Mouse (Mus musculus) liver, embryonic 16.5 days (tissue): ENCODE measurements at regions not wholly inside any gene's neighbourhood (a gene's known extent, or its start where the extent isn't known, plus 50 kb on each side); places are given as distances from the start of the nearest gene placed in this dataset.

Experiments used
- ATAC-seq: fragments of 200-750 bp; cut with Nextera tagmentation; 2 replicates; pipeline ENCODE4 v1.8.0; 2017; ENCODE audit warnings: low read depth, mild to moderate bottlenecking, moderate number of reproducible peaks, moderate library complexity
- H3K27ac ChIP-seq: fragments of 300-500 bp; sonication (generic); 2 replicates; pipeline ENCODE4 v1.5.1; 2014; ENCODE audit warnings: mild to moderate bottlenecking, low read length
- H3K27me3 ChIP-seq: fragments of 300-500 bp; sonication (generic); 2 replicates; pipeline ENCODE4 v1.6.1; 2014; ENCODE audit warnings: low read depth, low read length, mixed read lengths; ENCODE audit not compliant: control insufficient read depth, insufficient read depth
- H3K36me3 ChIP-seq: fragments of 300-500 bp; sonication (generic); 2 replicates; pipeline ENCODE4 v1.6.1; 2014; ENCODE audit warnings: mild to moderate bottlenecking; ENCODE audit not compliant: control insufficient read depth, insufficient read depth
- H3K4me1 ChIP-seq: fragments of 300-500 bp; sonication (generic); 2 replicates; pipeline ENCODE4 v1.6.1; 2014; ENCODE audit warnings: low read depth, low read length, mixed read lengths; ENCODE audit not compliant: control insufficient read depth
- H3K4me2 ChIP-seq: fragments of 300-500 bp; sonication (generic); 2 replicates; pipeline ENCODE4 v1.6.1; 2014; ENCODE audit warnings: low read depth, low read length, mixed read lengths
- H3K4me3 ChIP-seq: fragments of 300-500 bp; sonication (generic); 2 replicates; pipeline ENCODE4 v1.5.1; 2014; ENCODE audit warnings: low read depth, mild to moderate bottlenecking, low read length
- H3K9ac ChIP-seq: fragments of 300-500 bp; sonication (generic); 2 replicates; pipeline ENCODE4 v1.6.1; 2014; ENCODE audit warnings: low read depth, low read length
- H3K9me3 ChIP-seq: fragments of 300-500 bp; sonication (generic); replicated peaks from 2 replicates; pipeline ENCODE4 v1.6.1; 2016; ENCODE audit warnings: low read length; ENCODE audit not compliant: control insufficient read depth
- WGBS: fragments of 180-500 bp; shearing (Covaris S2); extraction: QIAGEN DNeasy Blood & Tissue Kit; methylation state at CpG from one replicate; pipeline ENCODE4 v1.1.7; 2014; ENCODE audit not compliant: insufficient replicate concordance; 5-methylcytosine and 5-hydroxymethylcytosine counted together

DNA sequence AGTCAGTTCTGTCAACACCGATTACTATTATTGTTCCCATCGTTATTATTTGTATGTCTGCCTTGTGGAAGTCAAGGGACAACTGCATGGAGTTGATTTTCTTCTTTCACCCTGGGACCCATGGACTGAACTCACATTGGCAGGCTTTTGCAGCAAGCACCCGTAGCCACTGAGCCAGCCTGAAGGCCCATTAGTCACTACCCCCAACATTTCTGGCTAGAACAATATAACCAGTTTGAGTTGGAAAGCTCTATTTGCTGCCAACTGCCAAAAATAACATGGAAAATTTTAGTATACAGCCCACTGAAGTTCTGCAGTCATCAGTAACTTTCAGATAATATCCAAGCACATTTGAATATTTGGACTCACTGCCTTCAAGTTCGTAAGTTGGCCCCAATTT is 133.9 kb downstream of the Nuf2 start:
- no peak for ATAC-seq
- no peak overlapping the region for H3K4me3 ChIP-seq
- H3K27ac ChIP-seq = no peak overlapping the region
- no peaks in the 10 kb centered on the region for H3K4me1 ChIP-seq
- 65% methylated on average over 4 of the region's 4 CpGs for WGBS
- H3K9ac ChIP-seq = no peak overlapping the region
- H3K27me3 ChIP-seq = no peaks in the 10 kb centered on the region
- H3K4me2 ChIP-seq = no peak overlapping the region
- no peaks in the 10 kb centered on the region for H3K36me3 ChIP-seq
- H3K9me3 ChIP-seq = no peaks in the 10 kb centered on the region

DNA sequence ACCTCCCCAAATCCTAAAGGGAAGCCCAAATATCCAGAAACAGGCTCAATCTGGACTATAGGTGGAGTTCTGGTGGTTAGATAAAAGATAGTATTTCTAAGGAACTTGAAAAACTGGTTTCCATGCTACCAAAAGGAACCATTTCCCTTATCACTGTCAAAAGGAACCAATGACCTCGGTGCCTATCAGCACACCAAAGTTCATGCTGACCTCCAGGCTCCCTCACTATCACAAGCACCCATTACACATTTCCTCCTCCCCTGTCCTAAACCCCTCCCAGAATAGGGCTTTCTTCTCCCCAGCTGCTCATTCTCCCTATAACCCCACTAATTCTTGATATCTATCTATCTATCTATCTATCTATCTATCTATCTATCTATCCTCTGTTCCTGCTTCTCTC is 144.2 kb downstream of the Nuf2 start:
- Histone ChIP-seq H3K27ac (no peak overlapping the region), H3K9me3 (no peaks in the 10 kb centered on the region), H3K9ac (no peak overlapping the region), H3K4me3 (no peak overlapping the region), H3K36me3 (no peaks in the 10 kb centered on the region), H3K4me2 (no peak overlapping the region), H3K4me1 (no peaks in the 10 kb centered on the region), H3K27me3 (no peaks in the 10 kb centered on the region)
- ATAC-seq = no peak
- 13% methylated on average over 1 of the region's 1 CpGs for WGBS

DNA sequence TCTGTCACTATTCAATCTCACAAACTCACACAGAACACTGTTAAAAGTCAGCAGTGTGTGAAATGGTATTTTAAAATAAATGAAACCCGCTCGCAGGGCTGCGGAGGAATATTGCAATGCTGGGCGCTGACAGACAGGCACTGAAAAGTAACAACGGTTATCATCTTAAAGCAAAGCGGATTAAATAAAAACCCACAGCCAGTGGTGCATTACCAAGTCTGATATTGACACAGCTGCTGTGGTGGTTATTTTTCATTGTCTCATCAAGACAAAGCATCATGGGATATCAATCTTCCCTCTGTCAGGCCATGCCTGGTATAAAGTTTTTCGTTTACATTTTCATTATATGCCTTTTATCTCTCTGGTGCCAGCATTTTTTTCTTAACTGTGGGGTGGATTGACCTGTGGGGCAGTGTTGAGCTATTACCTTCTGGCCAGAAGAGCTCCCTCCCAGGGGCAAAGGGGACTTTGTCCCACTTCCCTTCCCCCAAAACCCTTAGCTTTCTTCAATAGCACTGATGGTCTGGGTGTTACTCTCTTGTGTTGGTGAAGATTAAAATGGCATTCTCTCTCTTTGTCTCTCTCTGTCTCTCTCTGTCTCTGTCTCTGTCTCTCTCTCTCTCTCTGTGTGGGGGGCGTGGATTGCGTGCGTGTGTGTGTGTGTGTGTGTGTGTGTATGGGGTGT is 145.4 kb downstream of the Nuf2 start:
- H3K9me3 ChIP-seq = no peaks in the 10 kb centered on the region
- H3K27ac ChIP-seq = no peak overlapping the region
- H3K4me3 ChIP-seq = no peak overlapping the region
- no peaks in the 10 kb centered on the region for H3K27me3 ChIP-seq
- no peak overlapping the region for H3K4me2 ChIP-seq
- H3K36me3 ChIP-seq = no peaks in the 10 kb centered on the region
- no peaks in the 10 kb centered on the region for H3K4me1 ChIP-seq
- no peak for ATAC-seq
- no peak overlapping the region for H3K9ac ChIP-seq
- WGBS = 73% methylated on average over 9 of the region's 10 CpGs

DNA sequence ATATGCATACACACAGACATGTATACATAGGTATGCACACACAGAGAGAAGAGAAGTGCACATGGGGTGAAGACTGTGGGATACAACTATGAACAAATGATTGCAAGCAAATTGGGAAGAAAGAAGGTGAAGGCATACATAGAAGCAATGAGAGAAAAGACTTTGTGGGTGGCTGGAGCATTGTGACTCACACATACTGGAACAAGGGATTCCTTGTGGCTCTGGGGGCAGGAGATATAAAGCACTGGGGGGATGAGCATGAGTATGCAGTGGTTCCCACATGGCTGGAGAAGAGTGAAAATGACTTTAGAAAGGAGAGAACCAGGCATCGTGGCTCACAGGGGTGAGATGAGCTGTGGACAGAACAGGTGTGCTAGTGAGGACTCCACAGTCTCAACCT is 156.6 kb downstream of the Nuf2 start:
- Histone ChIP-seq H3K27ac (no peak overlapping the region), H3K9me3 (no peaks in the 10 kb centered on the region), H3K9ac (no peak overlapping the region), H3K4me3 (no peak overlapping the region), H3K4me2 (no peak overlapping the region), H3K27me3 (no peaks in the 10 kb centered on the region), H3K4me1 (no peaks in the 10 kb centered on the region), H3K36me3 (no peaks in the 10 kb centered on the region)
- 35% methylated on average over 1 of the region's 1 CpGs for WGBS
- no peak for ATAC-seq

DNA sequence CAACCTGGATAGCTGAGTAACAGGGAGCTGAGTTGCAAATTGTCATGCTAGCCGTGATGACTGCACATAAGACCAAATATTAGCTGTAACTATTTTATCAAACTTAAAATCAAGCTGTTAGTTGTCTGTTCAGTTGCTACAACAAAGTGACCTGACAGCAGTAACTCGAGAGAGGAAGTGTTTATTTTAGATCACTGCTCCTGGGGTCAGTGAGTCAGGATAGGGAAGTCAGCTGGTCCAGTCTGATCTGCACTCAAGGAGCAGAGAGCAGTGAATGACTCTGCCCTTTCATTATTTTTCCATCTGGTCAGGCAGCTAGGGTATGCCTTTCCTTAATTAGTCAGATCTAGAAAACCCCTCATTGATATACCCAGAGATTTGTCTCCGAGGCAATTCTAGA is 162.5 kb downstream of the Nuf2 start:
- WGBS = 18% methylated on average over 3 of the region's 3 CpGs
- no peaks in the 10 kb centered on the region for H3K27me3 ChIP-seq
- no peak overlapping the region for H3K27ac ChIP-seq
- H3K9ac ChIP-seq = no peak overlapping the region
- ATAC-seq = no peak
- no peaks in the 10 kb centered on the region for H3K9me3 ChIP-seq
- H3K4me3 ChIP-seq = no peak overlapping the region
- no peaks in the 10 kb centered on the region for H3K4me1 ChIP-seq
- no peak overlapping the region for H3K4me2 ChIP-seq
- no peaks in the 10 kb centered on the region for H3K36me3 ChIP-seq

DNA sequence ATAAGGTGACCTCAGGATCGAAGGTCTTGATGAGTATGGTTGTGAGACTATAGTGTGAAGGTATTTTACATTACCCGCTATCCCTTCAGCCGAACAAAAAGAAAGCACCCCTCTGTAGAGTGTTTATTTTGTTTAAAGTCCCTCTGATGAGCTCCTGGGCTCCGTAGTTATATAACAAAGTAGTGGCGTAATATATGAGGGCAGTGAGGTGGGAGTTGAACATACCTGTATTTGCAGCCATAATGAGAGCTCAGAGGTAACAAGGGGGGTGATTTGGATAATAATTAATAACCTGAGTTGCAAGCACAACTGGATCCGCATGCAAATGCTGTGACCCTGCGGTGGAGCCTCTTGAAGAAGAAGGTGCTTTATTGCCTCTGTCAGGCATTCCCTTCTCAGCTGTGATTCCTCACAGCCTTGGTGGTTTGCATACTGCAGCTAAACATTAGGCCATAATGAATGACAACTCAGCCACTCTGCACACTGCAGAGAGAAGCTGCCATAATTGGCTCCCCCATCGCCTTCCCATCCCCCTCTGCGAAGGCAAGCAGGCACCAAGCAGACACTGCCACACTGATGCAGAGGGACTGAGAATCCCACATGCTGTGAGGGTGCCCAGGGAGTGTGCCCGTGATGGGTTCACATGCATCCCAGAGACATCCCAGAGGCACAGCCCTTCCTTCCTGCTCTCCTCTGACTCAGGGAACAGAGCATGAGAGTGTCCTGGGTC is 163.3 kb downstream of the Nuf2 start:
- Histone ChIP-seq H3K4me3 (no peak overlapping the region), H3K4me2 (no peak overlapping the region), H3K27me3 (no peaks in the 10 kb centered on the region), H3K9ac (no peak overlapping the region), H3K4me1 (no peaks in the 10 kb centered on the region), H3K36me3 (no peaks in the 10 kb centered on the region), H3K27ac (no peak overlapping the region), H3K9me3 (no peaks in the 10 kb centered on the region)
- whole genome bisulfite sequencing = 52% methylated on average over 10 of the region's 10 CpGs
- 0 out of 2 replicates have a peak, but pooled peaks have one; percentile 7 for ATAC-seq

DNA sequence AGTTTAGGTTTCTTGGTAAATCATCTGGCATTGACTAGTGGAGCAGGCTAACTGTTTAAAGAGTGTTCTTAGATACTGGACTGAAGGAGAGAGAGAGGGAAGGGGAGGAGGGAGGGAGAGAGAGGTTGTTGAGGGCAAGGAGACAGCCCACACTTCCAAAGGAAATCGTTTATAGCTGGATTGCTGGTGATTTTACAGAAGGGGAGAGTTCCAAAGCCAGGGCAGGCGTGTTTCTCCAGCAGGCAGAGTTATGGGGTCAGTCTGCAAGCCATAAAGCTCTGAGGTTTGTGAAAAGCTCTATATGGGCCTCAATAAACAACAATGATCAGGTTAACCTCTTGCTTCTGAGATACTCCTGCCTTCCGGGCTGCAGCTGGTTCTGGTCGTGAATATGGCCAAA is 163.9 kb downstream of the Nuf2 start:
- Histone ChIP-seq H3K4me1 (no peaks in the 10 kb centered on the region), H3K9ac (no peak overlapping the region), H3K9me3 (no peaks in the 10 kb centered on the region), H3K27me3 (no peaks in the 10 kb centered on the region), H3K4me3 (no peak overlapping the region), H3K36me3 (no peaks in the 10 kb centered on the region), H3K4me2 (no peak overlapping the region), H3K27ac (no peak overlapping the region)
- WGBS = 35% methylated on average over 4 of the region's 4 CpGs
- ATAC-seq = no peak

DNA sequence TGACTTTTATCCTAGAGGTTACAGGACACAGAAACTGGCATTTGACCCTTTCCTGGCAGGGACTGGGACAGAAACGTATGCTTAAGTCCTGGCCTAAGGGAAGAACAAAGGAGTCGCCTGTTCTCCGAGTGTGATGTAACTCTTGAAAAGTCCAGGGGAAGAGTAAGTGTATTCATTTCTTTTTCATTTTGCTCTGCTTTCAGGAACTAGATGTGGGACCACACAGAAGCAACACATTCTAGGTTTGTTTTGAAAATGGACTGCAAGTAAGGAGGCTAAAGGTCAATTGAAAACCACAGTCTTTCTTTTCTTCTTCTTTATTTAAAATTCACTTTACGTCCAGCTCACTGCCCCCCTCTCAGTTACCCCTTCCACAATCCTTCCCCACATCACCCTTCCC is 168.7 kb downstream of the Nuf2 start:
- Histone ChIP-seq H3K9me3 (no peaks in the 10 kb centered on the region), H3K9ac (no peak overlapping the region), H3K36me3 (no peaks in the 10 kb centered on the region), H3K4me1 (no peaks in the 10 kb centered on the region), H3K4me2 (no peak overlapping the region), H3K27me3 (no peaks in the 10 kb centered on the region), H3K27ac (no peak overlapping the region), H3K4me3 (no peak overlapping the region)
- 63% methylated on average over 4 of the region's 4 CpGs for WGBS
- no peak for ATAC-seq

DNA sequence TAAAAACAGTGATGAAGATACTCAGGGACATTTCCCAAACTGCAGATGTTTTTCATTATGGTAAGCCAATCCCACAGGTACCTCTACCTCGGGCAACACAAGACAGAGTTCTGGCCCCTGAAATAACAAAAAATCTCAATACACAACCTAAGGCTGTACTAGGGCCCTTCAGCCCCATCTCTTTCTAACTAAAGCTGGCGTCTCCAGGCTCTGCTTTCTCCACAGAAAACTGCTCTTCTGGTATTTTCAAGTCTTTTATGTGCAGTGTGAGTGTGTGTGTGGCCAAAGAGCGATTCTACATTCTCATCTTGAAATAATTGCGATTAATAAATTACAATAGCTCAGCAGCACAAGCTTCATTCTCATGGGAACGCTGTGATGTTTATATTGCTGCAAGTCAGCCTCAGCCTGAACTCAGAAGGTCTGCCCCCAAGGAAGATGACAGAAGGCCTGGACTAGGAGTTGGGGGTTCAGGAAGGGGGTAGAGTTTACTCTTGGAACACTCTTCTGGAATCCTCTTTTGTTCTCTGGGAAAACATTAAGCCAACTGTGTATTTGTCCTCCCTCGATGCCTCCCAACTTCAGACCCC is 173.5 kb downstream of the Nuf2 start:
- Histone ChIP-seq H3K4me1 (no peaks in the 10 kb centered on the region), H3K9ac (no peak overlapping the region), H3K4me3 (no peak overlapping the region), H3K4me2 (no peak overlapping the region), H3K9me3 (no peaks in the 10 kb centered on the region), H3K27ac (no peak overlapping the region), H3K36me3 (no peaks in the 10 kb centered on the region), H3K27me3 (no peaks in the 10 kb centered on the region)
- WGBS = 51% methylated on average over 6 of the region's 6 CpGs
- ATAC-seq = no peak
